Mouse (Mus musculus) midbrain, embryonic 11.5 days (tissue): ENCODE measurements around the gene Arhgap44. TPM values are rescaled to one million over a fixed set of nuclear protein-coding genes. Genes with fewer than 3 reads are reported as not detected.

Experiments used
- ATAC-seq: fragments of 200-750 bp; cut with Nextera tagmentation; 2 replicates; pipeline ENCODE4 v1.8.0; 2017; ENCODE audit warnings: moderate TSS enrichment, moderate library complexity; ENCODE audit not compliant: low FRiP score
- DNase-seq: peaks from one replicate; pipeline ENCODE4 v3.0.0; 2015; ENCODE audit warnings: low spot score; ENCODE audit errors: missing footprints
- H3K27ac ChIP-seq: fragments of 300-500 bp; sonication (generic); 2 replicates; pipeline ENCODE4 v1.5.1; 2014; ENCODE audit warnings: low read depth, low read length
- H3K27me3 ChIP-seq: fragments of 300-500 bp; sonication (generic); 2 replicates; pipeline ENCODE4 v1.6.1; 2014; ENCODE audit warnings: mild to moderate bottlenecking, low read length, moderate library complexity, mixed read lengths; ENCODE audit not compliant: control insufficient read depth, insufficient read depth
- H3K36me3 ChIP-seq: fragments of 300-500 bp; sonication (generic); 2 replicates; pipeline ENCODE4 v1.6.1; 2014; ENCODE audit warnings: mild to moderate bottlenecking, low read length, moderate library complexity, mixed read lengths; ENCODE audit not compliant: control insufficient read depth, insufficient read depth
- H3K4me1 ChIP-seq: fragments of 300-500 bp; sonication (generic); 2 replicates; pipeline ENCODE4 v1.6.1; 2014; ENCODE audit warnings: low read length; ENCODE audit not compliant: control insufficient read depth, insufficient read depth
- H3K4me2 ChIP-seq: fragments of 300-500 bp; sonication (generic); 2 replicates; pipeline ENCODE4 v1.6.1; 2014; ENCODE audit warnings: mild to moderate bottlenecking, moderate library complexity
- H3K4me3 ChIP-seq: fragments of 300-500 bp; sonication (generic); 2 replicates; pipeline ENCODE4 v1.5.1; 2014; ENCODE audit warnings: low read depth, low read length
- H3K9ac ChIP-seq: fragments of 300-500 bp; sonication (generic); 2 replicates; pipeline ENCODE4 v1.6.1; 2014; ENCODE audit warnings: low read length
- H3K9me3 ChIP-seq: fragments of 300-500 bp; sonication (generic); 2 replicates; pipeline ENCODE4 v1.6.1; 2016; ENCODE audit warnings: low read length; ENCODE audit not compliant: control insufficient read depth
- WGBS: fragments of 180-500 bp; shearing (Covaris S2); extraction: QIAGEN DNeasy Blood & Tissue Kit; methylation state at CpG from one replicate; pipeline ENCODE4 v1.1.7; 2014; 5-methylcytosine and 5-hydroxymethylcytosine counted together
- polyA plus RNA-seq: library from polyadenylated mRNA; unstranded; fragments of >200 nt; fragmentation: Nextera tagmentation; extraction: Ambion mirVana; gene quantifications from 2 replicates; pipeline ENCODE4 v1.2.1, GENCODE M21; 2014

The Arhgap44 gene
- 4.0 and 4.9 TPM in 2 replicates for polyA plus RNA-seq

DNA sequence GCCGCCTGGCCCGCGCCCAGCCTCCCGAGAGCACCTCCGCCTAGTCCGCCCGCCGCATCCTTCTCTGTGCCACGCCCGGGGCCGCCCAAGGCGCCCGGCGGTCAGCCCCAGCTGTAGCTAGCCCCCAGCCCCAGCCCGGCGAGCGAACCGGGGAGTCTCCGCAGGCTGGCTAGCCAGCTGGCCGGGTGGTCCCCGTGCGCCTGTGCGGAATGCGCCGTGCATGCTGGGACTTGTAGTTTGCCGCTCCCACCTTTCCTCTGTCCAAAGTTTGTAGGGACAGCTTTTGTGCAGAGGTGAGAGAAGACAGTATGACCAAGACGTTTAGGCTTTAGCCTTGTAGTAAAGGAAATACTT, at the start of gene Arhgap44:
Gene Arhgap44, minus strand, starts transcription at position 195 of the 354 bp plus-strand sequence.
- WGBS, result under 1% methylated on average over 27 of the region's 27 CpGs
- peak within 1 kb of the TSS; percentile 83 for H3K4me3 ChIP-seq
- peaks cover 6% of the 10 kb centered on the region; the same call in 1 of the 2 replicates for H3K4me1 ChIP-seq
- peaks cover 4% of the 10 kb centered on the region; the same call in 1 of the 2 replicates for H3K27me3 ChIP-seq
- DNase-seq, result no peak
- peak within 1 kb of the TSS; percentile 88 for H3K9ac ChIP-seq
- ATAC-seq, result peak; percentile 97
- H3K9me3 ChIP-seq, result no peaks in the 10 kb centered on the region
- H3K36me3 ChIP-seq, result no peaks in the 10 kb centered on the region
- H3K27ac ChIP-seq, result no peak within 1 kb of the TSS
- H3K4me2 ChIP-seq, result peak within 1 kb of the TSS; percentile 92

DNA sequence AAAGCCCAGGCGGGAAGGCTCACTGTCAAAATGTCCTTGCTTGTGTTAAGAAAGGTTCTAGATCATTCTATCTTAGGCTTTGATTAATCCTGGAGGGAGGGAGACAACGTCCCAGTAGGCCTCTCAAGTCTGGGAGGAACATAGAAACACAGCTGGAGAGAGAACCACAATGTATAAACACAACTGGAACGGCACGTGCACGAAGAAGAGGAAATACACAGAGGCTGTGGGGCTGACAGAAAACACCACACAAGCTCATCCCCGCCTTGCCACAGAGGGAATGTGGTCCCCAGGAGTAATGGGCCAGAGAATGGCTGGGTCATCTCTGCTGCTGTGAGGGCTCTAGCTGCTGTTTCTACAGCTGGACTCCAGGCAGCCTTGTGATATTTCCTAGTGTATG, 48.9 kb upstream of the Arhgap44 start:
- Histone ChIP-seq H3K4me3 (no peak overlapping the region), H3K4me2 (no peak overlapping the region), H3K4me1 (0 out of 2 replicates have a peak, but pooled peaks cover 3% of the 10 kb centered on the region), H3K27ac (no peak overlapping the region), H3K36me3 (no peaks in the 10 kb centered on the region), H3K9ac (no peak overlapping the region), H3K27me3 (no peaks in the 10 kb centered on the region), H3K9me3 (no peaks in the 10 kb centered on the region)
- WGBS, result 82% methylated on average over 6 of the region's 6 CpGs
- DNase-seq, result no peak
- ATAC-seq, result no peak

DNA sequence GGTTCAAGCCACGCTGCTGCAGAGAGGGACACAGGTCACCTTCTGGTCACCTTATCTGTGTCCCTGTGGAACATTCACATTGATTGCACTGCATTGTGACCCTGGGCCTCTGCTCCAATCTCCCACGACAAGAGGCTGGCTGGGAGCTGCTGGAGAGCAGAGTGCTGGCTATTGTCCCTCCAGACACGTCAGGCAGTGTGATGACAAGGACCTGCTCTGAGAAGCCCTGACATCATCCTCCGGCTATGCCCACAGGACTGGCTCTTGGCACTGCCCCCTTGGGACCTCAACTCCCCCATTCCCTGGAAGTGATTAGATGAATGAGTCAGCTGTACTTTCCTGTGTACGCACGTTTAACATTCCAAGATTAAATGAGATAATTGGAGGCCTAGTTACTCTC, 46.7 kb upstream of the Arhgap44 start:
- no peak for ATAC-seq
- WGBS, result 70% methylated on average over 6 of the region's 6 CpGs
- Histone ChIP-seq H3K4me2 (no peak overlapping the region), H3K9ac (no peak overlapping the region), H3K27me3 (no peaks in the 10 kb centered on the region), H3K36me3 (no peaks in the 10 kb centered on the region), H3K27ac (no peak overlapping the region), H3K4me1 (no peaks in the 10 kb centered on the region), H3K9me3 (no peaks in the 10 kb centered on the region), H3K4me3 (no peak overlapping the region)
- DNase-seq, result no peak

DNA sequence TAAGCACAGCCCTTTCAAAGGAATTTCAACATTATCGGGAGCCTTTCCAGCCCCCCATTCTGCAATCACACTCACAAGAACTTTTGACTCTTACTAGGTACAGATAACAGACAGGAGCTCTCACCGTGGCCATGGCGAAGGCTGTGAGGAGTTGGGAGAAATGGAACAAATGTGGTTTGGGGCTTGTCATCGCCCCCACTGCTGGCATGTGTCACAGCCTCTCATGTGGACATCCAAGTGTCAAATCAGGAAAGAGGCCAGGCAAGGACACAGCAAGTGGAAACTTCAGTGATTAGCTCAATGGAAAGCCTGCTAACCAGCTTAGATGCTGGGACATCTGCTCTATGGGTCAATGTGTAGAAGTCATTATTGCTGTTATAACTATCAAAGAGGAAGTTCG, 42.5 kb upstream of the Arhgap44 start:
- H3K36me3 ChIP-seq, result no peaks in the 10 kb centered on the region
- no peak overlapping the region for H3K4me3 ChIP-seq
- 0 out of 2 replicates have a peak, but pooled peaks cover 2% of the 10 kb centered on the region for H3K4me1 ChIP-seq
- H3K9me3 ChIP-seq, result no peaks in the 10 kb centered on the region
- ATAC-seq (no peak), DNase-seq (no peak)
- H3K27ac ChIP-seq, result no peak overlapping the region
- WGBS, result 81% methylated on average over 5 of the region's 5 CpGs
- no peak overlapping the region for H3K9ac ChIP-seq
- no peak overlapping the region for H3K4me2 ChIP-seq
- H3K27me3 ChIP-seq, result no peaks in the 10 kb centered on the region

DNA sequence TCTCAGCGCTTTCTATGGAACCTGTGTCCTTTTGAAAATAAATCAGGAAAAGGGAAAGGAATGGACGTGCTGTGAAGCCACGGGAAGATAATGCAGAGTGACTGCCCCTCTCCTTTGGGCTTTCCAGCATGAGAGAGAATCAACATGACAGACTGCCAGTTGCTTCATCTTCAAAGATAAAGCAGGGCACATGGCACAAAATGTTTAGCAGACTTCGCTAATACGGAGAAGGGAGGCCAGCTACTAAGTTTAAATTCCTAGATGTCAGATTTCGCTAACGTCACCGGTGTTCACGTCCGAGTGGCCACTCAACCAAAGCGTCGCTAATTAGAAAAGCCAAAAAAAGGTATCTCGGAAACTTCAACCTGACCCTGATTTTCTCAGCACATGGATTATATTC, 41.9 kb upstream of the Arhgap44 start:
- Histone ChIP-seq H3K9ac (no peak overlapping the region), H3K36me3 (no peaks in the 10 kb centered on the region), H3K27ac (no peak overlapping the region), H3K4me1 (0 out of 2 replicates have a peak, but pooled peaks cover 2% of the 10 kb centered on the region), H3K9me3 (no peaks in the 10 kb centered on the region), H3K4me2 (no peak overlapping the region), H3K27me3 (no peaks in the 10 kb centered on the region), H3K4me3 (no peak overlapping the region)
- no peak for DNase-seq
- WGBS, result 72% methylated on average over 13 of the region's 13 CpGs
- ATAC-seq, result no peak

DNA sequence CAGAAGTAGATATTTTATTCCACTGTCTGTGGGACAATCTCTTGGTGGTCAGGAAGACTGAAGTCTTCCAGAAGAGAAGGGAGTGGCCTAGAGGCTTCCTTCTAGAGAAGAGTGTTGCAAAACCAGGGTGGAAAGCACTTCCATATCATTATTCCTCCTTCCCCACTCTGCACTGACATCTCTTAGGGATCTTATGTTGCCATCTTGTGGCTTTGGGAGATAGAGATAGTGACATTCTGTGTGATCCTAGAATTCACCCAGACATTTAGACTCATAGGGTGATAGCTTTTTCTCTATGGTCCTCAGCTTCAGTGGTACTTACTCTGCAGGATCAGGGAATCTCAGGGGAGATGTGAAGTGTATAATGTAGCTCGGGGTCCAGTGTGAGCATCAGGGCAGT, 40.3 kb upstream of the Arhgap44 start:
- H3K36me3 ChIP-seq, result no peaks in the 10 kb centered on the region
- no peaks in the 10 kb centered on the region for H3K27me3 ChIP-seq
- H3K4me1 ChIP-seq, result 0 out of 2 replicates have a peak, but pooled peaks cover 2% of the 10 kb centered on the region
- H3K9me3 ChIP-seq, result no peaks in the 10 kb centered on the region
- H3K4me3 ChIP-seq, result no peak overlapping the region
- no peak overlapping the region for H3K27ac ChIP-seq
- no peak overlapping the region for H3K9ac ChIP-seq
- 86% methylated on average over 1 of the region's 1 CpGs for WGBS
- ATAC-seq, result no peak
- no peak for DNase-seq
- H3K4me2 ChIP-seq, result no peak overlapping the region

DNA sequence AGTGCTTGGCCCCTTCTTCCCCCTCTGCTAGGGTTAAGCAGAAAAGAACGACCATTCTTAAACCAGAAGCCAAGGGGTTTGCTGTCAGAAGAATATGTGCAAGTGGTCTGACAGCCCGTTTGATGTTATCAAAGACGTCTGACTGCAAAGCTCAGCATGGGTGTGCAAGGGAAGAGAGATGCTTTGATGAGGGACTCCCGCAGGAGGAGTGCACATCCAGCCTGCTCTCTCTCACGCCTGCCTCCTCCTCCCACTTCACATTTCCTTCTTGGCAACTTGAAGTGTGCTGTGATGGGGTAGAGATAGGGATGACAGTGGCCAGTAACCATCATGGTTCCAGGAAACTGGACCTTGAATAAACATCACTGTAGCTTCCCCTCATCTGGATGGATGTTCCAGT, 39.5 kb upstream of the Arhgap44 start:
- DNase-seq, result no peak
- Histone ChIP-seq H3K4me1 (0 out of 2 replicates have a peak, but pooled peaks cover 2% of the 10 kb centered on the region), H3K27ac (peak overlapping the region; percentile 30; the same call in 1 of the 2 replicates), H3K4me2 (no peak overlapping the region), H3K36me3 (no peaks in the 10 kb centered on the region), H3K9me3 (no peaks in the 10 kb centered on the region), H3K27me3 (no peaks in the 10 kb centered on the region), H3K4me3 (no peak overlapping the region), H3K9ac (no peak overlapping the region)
- 44% methylated on average over 5 of the region's 5 CpGs for WGBS
- ATAC-seq, result no peak

DNA sequence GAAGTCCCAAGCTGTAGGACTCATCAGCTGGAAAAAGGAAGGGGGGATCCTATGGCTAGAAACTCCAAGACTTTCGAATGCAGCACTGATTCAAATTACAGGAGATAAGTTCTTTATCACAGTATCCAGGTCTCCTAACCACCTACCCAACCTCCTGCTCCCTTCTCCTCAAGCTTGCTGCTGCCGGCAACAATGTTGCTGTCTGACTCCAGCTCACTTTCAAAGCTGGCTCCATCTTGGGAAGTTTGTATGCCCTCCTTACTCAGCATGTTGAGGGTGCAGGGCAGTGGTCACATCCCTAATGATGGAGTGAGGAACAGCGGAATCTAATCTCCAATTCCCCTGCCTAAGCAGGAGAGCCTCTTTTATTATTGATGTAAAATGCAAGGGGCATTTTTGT, 35.3 kb upstream of the Arhgap44 start:
- H3K36me3 ChIP-seq, result no peaks in the 10 kb centered on the region
- H3K4me1 ChIP-seq, result 0 out of 2 replicates have a peak, but pooled peaks cover 2% of the 10 kb centered on the region
- no peak overlapping the region for H3K4me2 ChIP-seq
- H3K4me3 ChIP-seq, result no peak overlapping the region
- H3K9me3 ChIP-seq, result no peaks in the 10 kb centered on the region
- ATAC-seq (no peak), DNase-seq (no peak)
- no peak overlapping the region for H3K9ac ChIP-seq
- H3K27me3 ChIP-seq, result no peaks in the 10 kb centered on the region
- no peak overlapping the region for H3K27ac ChIP-seq
- 85% methylated on average over 3 of the region's 3 CpGs for WGBS

DNA sequence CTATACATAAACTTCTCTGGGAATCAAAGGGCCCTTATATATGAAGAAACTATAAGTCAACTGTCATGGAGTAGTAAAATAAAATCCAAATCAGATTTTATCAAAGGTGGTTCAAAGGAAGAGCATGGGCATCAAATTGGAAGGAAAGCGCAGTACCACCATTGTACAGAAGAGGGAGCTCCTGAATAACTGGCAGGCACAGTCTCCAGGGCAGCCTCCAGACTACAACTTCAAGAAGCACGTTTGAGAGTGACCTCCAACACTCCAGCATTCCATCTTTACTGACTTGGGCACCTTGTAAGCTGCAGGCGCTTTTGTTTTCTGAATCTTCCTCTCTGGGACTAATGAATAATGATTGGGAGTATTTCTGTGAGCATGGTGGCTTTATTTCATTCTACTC, 34.5 kb upstream of the Arhgap44 start:
- ATAC-seq (no peak), DNase-seq (peak; percentile 96)
- Histone ChIP-seq H3K4me2 (no peak overlapping the region), H3K36me3 (no peaks in the 10 kb centered on the region), H3K4me3 (no peak overlapping the region), H3K27ac (no peak overlapping the region), H3K9me3 (no peaks in the 10 kb centered on the region), H3K27me3 (no peaks in the 10 kb centered on the region), H3K4me1 (0 out of 2 replicates have a peak, but pooled peaks cover 2% of the 10 kb centered on the region), H3K9ac (no peak overlapping the region)
- 6% methylated on average over 3 of the region's 3 CpGs for WGBS
